Mouse (Mus musculus): ENCODE results near the gene Zfp451.
"Not testable (repeated sequence)": the region's sequence is repeated elsewhere in the genome, so short reads cannot be mapped to it uniquely, and the experiment has no call there.

Zfp451 gene

GRCm38 (mm10) chr1:33757491-33758041 lies 56.8 kb downstream of the Zfp451 start, which contains the start of gene Bag2:
Gene Bag2 (minus strand): TSS chr1:33757795.
- in situ Hi-C loops (cut with MboI; ENCODE audit: low sequenced_read_pairs): no loop called here

GRCm38 (mm10) chr1:33757033-33757413 lies 57.4 kb downstream of the Zfp451 start:
- in situ Hi-C loops (cut with MboI; ENCODE audit: low sequenced_read_pairs): no loop called here

- in situ Hi-C loops (cut with MboI; ENCODE audit: low sequenced_read_pairs): no loop called here
These were observed 58.0 kb downstream of the Zfp451 start for GRCm38 (mm10) chr1:33756258-33757032.

- in situ Hi-C loops (cut with MboI; ENCODE audit: low sequenced_read_pairs): no loop called here
These were observed 58.6 kb downstream of the Zfp451 start for GRCm38 (mm10) chr1:33755799-33756198.

- in situ Hi-C loops (cut with MboI; ENCODE audit: low sequenced_read_pairs): no loop called here
These were observed 59.2 kb downstream of the Zfp451 start for GRCm38 (mm10) chr1:33754965-33755735.

- in situ Hi-C loops (cut with MboI; ENCODE audit: low sequenced_read_pairs): no loop called here
These were observed 60.3 kb downstream of the Zfp451 start for GRCm38 (mm10) chr1:33754089-33754488.

GRCm38 (mm10) chr1:33751283-33751682 lies 63.1 kb downstream of the Zfp451 start:
- in situ Hi-C loops (cut with MboI; ENCODE audit: low sequenced_read_pairs): no loop called here

GRCm38 (mm10) chr1:33749709-33750108 lies 64.7 kb downstream of the Zfp451 start:
- in situ Hi-C loops (cut with MboI; ENCODE audit: low sequenced_read_pairs): not testable (repeated sequence)

GRCm38 (mm10) chr1:33749109-33749508 lies 65.3 kb downstream of the Zfp451 start:
- in situ Hi-C loops (cut with MboI; ENCODE audit: low sequenced_read_pairs): no loop called here

- in situ Hi-C loops (cut with MboI; ENCODE audit: low sequenced_read_pairs): no loop called here
These were observed 68.5 kb downstream of the Zfp451 start for GRCm38 (mm10) chr1:33745901-33746300.

GRCm38 (mm10) chr1:33744815-33745214 lies 69.6 kb downstream of the Zfp451 start:
- in situ Hi-C loops (cut with MboI; ENCODE audit: low sequenced_read_pairs): not testable (repeated sequence)

GRCm38 (mm10) chr1:33742903-33743302 lies 71.5 kb downstream of the Zfp451 start:
- in situ Hi-C loops (cut with MboI; ENCODE audit: low sequenced_read_pairs): no loop called here

GRCm38 (mm10) chr1:33739302-33739701 lies 75.1 kb downstream of the Zfp451 start:
- in situ Hi-C loops (cut with MboI; ENCODE audit: low sequenced_read_pairs): loop anchor here (10.0 kb wide), 1 partner anchor 55 kb away; no protein-coding TSS in a partner anchor

- in situ Hi-C loops (cut with MboI; ENCODE audit: low sequenced_read_pairs): loop anchor here (10.0 kb wide), 1 partner anchor 54 kb away; no protein-coding TSS in a partner anchor
These were observed 75.6 kb downstream of the Zfp451 start for GRCm38 (mm10) chr1:33738681-33739278.

GRCm38 (mm10) chr1:33738281-33738680 lies 76.1 kb downstream of the Zfp451 start:
- in situ Hi-C loops (cut with MboI; ENCODE audit: low sequenced_read_pairs): loop anchor here (10.0 kb wide), 1 partner anchor 53 kb away; no protein-coding TSS in a partner anchor

- in situ Hi-C loops (cut with MboI; ENCODE audit: low sequenced_read_pairs): loop anchor here (10.0 kb wide), 1 partner anchor 49 kb away; no protein-coding TSS in a partner anchor
These were observed 80.3 kb downstream of the Zfp451 start for GRCm38 (mm10) chr1:33734001-33734685.

GRCm38 (mm10) chr1:33733044-33733443 lies 81.4 kb downstream of the Zfp451 start:
- in situ Hi-C loops (cut with MboI; ENCODE audit: low sequenced_read_pairs): loop anchor here (10.0 kb wide), 1 partner anchor 48 kb away; no protein-coding TSS in a partner anchor

- in situ Hi-C loops (cut with MboI; ENCODE audit: low sequenced_read_pairs): no loop called here
These were observed 89.3 kb downstream of the Zfp451 start for GRCm38 (mm10) chr1:33725086-33725485.

- in situ Hi-C loops (cut with MboI; ENCODE audit: low sequenced_read_pairs): no loop called here
These were observed 89.9 kb downstream of the Zfp451 start for GRCm38 (mm10) chr1:33724516-33724915.

GRCm38 (mm10) chr1:33721020-33721419 lies 93.4 kb downstream of the Zfp451 start:
- in situ Hi-C loops (cut with MboI; ENCODE audit: low sequenced_read_pairs): no loop called here
